24 mouse cellular contexts compared by ENCODE assay signal in the genomic region with DNA sequence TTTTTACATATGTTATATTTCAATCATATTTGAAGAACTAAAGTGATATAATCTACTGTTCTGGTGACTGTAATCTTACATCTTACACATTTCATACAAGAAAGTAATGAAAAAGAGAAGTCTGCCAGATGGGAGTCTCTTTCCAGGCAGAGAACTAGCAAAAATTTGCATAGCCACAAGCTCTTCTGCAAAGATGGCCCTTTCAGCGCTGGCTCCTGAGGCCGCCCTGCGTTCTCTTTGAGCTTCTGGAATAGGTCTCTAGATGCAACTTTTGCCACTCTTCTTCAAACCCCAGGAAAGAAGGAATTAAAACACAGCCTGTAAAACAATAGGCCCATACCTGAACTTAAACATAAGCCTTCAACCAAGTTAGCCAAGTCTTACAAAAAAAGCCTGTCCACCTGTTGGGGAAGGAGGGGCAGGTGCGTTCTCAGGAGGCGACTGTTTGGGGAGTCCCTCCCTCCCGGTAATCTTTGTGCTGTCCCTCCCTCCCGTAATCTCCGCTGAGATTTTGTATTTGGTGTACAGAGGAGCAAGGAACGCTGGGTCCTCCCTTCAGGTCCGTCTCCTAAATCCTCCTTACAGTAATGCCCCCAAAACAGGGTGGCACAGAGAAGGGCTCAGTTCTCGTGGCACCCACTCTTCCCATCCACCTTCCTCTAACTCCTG. TPM values are rescaled to one million over a fixed set of nuclear protein-coding genes. Genes with fewer than 3 reads are reported as not detected.
DNase-seq lines count a peak whose midpoint lies in the region; ATAC-seq lines count a peak whose summit lies in the region.
"Had no signal": no experiment of that assay in that cellular context is flagged by ENCODE, and none has a peak within 500 bp of the region (broad histone marks: within the 10 kb centered on the region; RNA-seq: fewer than 3 reads in every experiment).

No protein-coding gene starts in this region.

- intact Hi-C loops in heart, postnatal 14 days (cut with DNase I): no loop called here

- peak; percentile 33 for DNase-seq in testis, postnatal 10 days (ENCODE audit: low spot score)
- no peak for DNase-seq in testis, postnatal 14 days (ENCODE audit: low spot score)
- peak; percentile 58 for DNase-seq in ES-CJ7 (ENCODE audit: low read depth, low spot score)
- no peak for DNase-seq in Muller cell, postnatal 12 days (ENCODE audit: inconsistent ontology term)
- DNase-seq in ovary, postnatal 14 days (ENCODE audit: low spot score): no peak
- DNase-seq in heart, postnatal 14 days: no peak
- DNase-seq: adrenal gland, postnatal 14 days; cerebellum, adult 11 months; cerebellum, adult 9-10 months; gastrocnemius, adult 2 months; gastrocnemius, postnatal 36 days; heart, adult 2 months; kidney, adult 8-10 months; layer of hippocampus, postnatal 36 days; liver, embryonic 13.5 days; lung, adult 18-20 months; right cerebral cortex, postnatal 4 days had no signal

- ATAC-seq in megakaryocyte, adult 5-6 weeks (ENCODE audit: poor library complexity, severe bottlenecking): 0 out of 2 replicates have a peak, but pooled peaks have one; percentile 20
- ATAC-seq: forebrain, embryonic 16.5 days; hindbrain, postnatal 0 days; intestine, embryonic 15.5 days; lung, postnatal 0 days; midbrain, embryonic 15.5 days; Patski had no signal

RNA-seq across cellular contexts. Expression of gene Sos1, which starts 18.5 kb away (rescaled TPM):
- 16.4 and 17.2 TPM in 2 replicates for total RNA-seq in megakaryocyte, adult 5-6 weeks (2015)
- total RNA-seq in megakaryocyte, adult 5-6 weeks (2017): 6.1 and 10.0 TPM in 2 replicates
- 10 to 100 TPM; 14.1 to 15.6 TPM for total RNA-seq in heart, postnatal 14 days (2021)

Comparison
In these comparisons a context has a peak if more than half of its experiments do, and no peak if none do; other contexts are left out.
1. DNase-seq: peak in testis, postnatal 10 days (single experiment) and ES-CJ7 (single experiment); none in testis, postnatal 14 days (single experiment), Muller cell, postnatal 12 days (single experiment), ovary, postnatal 14 days (single experiment) and heart, postnatal 14 days (0 of 2).